Mouse (Mus musculus) embryonic facial prominence, embryonic 12.5 days (tissue): Measurements from ENCODE around the gene Josd2. TPM values are rescaled to one million over a fixed set of nuclear protein-coding genes. Genes with fewer than 3 reads are reported as not detected.

Source experiments
- microRNA-seq: library from miRNA; unstranded; fragments of <30 nt; microRNA quantifications from one replicate; pipeline ENCODE4, GENCODE M21; 2017
- polyA plus RNA-seq: library from polyadenylated mRNA; unstranded; fragments of >200 nt; fragmentation: Nextera tagmentation; extraction: Ambion mirVana; gene quantifications from 2 replicates; pipeline ENCODE4 v1.2.1, GENCODE M21; 2016

Josd2 gene
- polyA plus RNA-seq, 1 experiment from 2014 or later = 80.4 TPM

Small RNAs within 50 kb of the gene (microRNA-seq; reads per million reads assigned to microRNA genes)
- gene Mir7052 = 0.73 reads per million

Other genes starting within 250 kb of the Josd2 start
- gene Klk1, start 242.6 kb upstream of the Josd2 start, polyA plus RNA-seq = not detected in 2 replicates
- 0.15 TPM in 1 of 2 replicates, not detected in the other for gene Gm36864, start 231.8 kb upstream of the Josd2 start, polyA plus RNA-seq
- 0.58 and 0.84 TPM in 2 replicates for gene 1700028J19Rik, start 221.3 kb upstream of the Josd2 start, polyA plus RNA-seq
- 208 and 212 TPM in 2 replicates for gene 2410002F23Rik, start 221.3 kb upstream of the Josd2 start, polyA plus RNA-seq
- 0.10 TPM in 1 of 2 replicates, not detected in the other for gene Acp4, start 210.6 kb upstream of the Josd2 start, polyA plus RNA-seq
- gene Gm15517, start 206.5 kb upstream of the Josd2 start, polyA plus RNA-seq = not detected in 2 replicates
- gene Clec11a, start 161.1 kb upstream of the Josd2 start, polyA plus RNA-seq = 1.9 and 2.3 TPM in 2 replicates
- gene Shank1, start 157.7 kb upstream of the Josd2 start, polyA plus RNA-seq = 2.4 and 3.8 TPM in 2 replicates
- gene Syt3, start 83.9 kb upstream of the Josd2 start, polyA plus RNA-seq = 2.9 and 3.3 TPM in 2 replicates
- gene 1700008O03Rik, start 82.2 kb upstream of the Josd2 start, polyA plus RNA-seq = 0.86 and 1.1 TPM in 2 replicates
- gene Lrrc4b, start 39.0 kb upstream of the Josd2 start, polyA plus RNA-seq = 2.3 and 2.6 TPM in 2 replicates
- gene Aspdh, start 2.6 kb upstream of the Josd2 start, polyA plus RNA-seq = 0.42 and 0.71 TPM in 2 replicates
- 121 and 124 TPM in 2 replicates for gene Emc10, start 28.5 kb downstream of the Josd2 start, polyA plus RNA-seq
- gene Fam71e1, start 28.6 kb downstream of the Josd2 start, polyA plus RNA-seq = 20.2 and 22.5 TPM in 2 replicates
- gene Mybpc2, start 56.7 kb downstream of the Josd2 start, polyA plus RNA-seq = 0.06 TPM in 2 replicates
- 0.10 TPM in 1 of 2 replicates, not detected in the other for gene Spib, start 64.1 kb downstream of the Josd2 start, polyA plus RNA-seq
- gene Pold1, start 80.9 kb downstream of the Josd2 start, polyA plus RNA-seq = 125 and 130 TPM in 2 replicates
- gene Nr1h2, start 86.0 kb downstream of the Josd2 start, polyA plus RNA-seq = 68.1 and 68.6 TPM in 2 replicates
- gene Napsa, start 104.4 kb downstream of the Josd2 start, polyA plus RNA-seq = 1.1 and 1.3 TPM in 2 replicates
- 0.70 and 0.79 TPM in 2 replicates for gene Kcnc3, start 122.7 kb downstream of the Josd2 start, polyA plus RNA-seq
- gene Myh14, start 202.9 kb downstream of the Josd2 start, polyA plus RNA-seq = 6.5 and 6.8 TPM in 2 replicates
- gene Izumo2, start 240.8 kb downstream of the Josd2 start, polyA plus RNA-seq = not detected in 2 replicates